In the genomic region with DNA sequence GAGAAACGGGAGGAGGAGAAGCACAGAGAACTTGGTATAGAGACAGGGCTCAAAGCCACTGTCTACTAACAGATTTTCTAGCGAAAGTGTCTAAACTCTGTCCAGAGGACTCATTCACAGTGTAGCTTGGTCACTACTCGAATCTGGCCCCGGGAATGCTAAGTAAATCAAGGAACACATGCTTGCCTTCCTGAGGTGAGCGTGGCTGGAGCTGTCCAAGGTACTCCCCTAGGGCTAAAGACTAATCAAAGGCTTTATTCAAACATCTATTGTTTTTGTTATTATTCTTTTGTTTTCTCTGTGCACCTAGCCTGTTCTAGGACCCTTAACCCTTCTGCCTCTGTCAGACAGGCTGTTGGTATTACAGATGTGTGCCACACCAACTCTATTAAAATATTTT, we compare ENCODE assay signal across 15 mouse cellular contexts. TPM values are rescaled to one million over a fixed set of nuclear protein-coding genes. Genes with fewer than 3 reads are reported as not detected.
A peak's percentile ranks its signal among the peaks of the same experiment; 100 is the strongest.
DNase-seq lines count a peak whose midpoint lies in the region; ATAC-seq and TF ChIP-seq lines count a peak whose summit lies in the region.
"Had no signal": no experiment of that assay in that cellular context is flagged by ENCODE, and none has a peak within 500 bp of the region (broad histone marks: within the 10 kb centered on the region; RNA-seq: fewer than 3 reads in every experiment).

No protein-coding gene starts in this region.

- dilution Hi-C loops in CH12.LX (cut with MboI; ENCODE audit: extremely low pct_ligation_motif_present, extremely low pct_unique_long_range_greater_than_20kb, low sequenced_read_pairs), result no loop called here

- no peaks in the 10 kb centered on the region for H3K36me3 ChIP-seq in CH12.LX (replicated peaks in 1 of 2; ENCODE audit: control insufficient read depth in 1 of 2, insufficient read depth in 1 of 2, low read length in 1 of 2)
- no peaks in the 10 kb centered on the region for H3K36me3 ChIP-seq in limb, embryonic 11.5 days (ENCODE audit: control insufficient read depth, insufficient read depth, low read length)
- no peaks in the 10 kb centered on the region for H3K36me3 ChIP-seq in liver, postnatal 0 days (replicated peaks; ENCODE audit: insufficient read depth, low read length)
- H3K36me3 ChIP-seq in forebrain, embryonic 11.5 days (ENCODE audit: control insufficient read depth, insufficient read depth, low read length), result no peaks in the 10 kb centered on the region
- H3K36me3 ChIP-seq: embryonic facial prominence, embryonic 12.5 days; lung, embryonic 15.5 days; midbrain, embryonic 12.5 days had no signal

- in situ Hi-C loops in CH12.LX (cut with MboI; ENCODE audit: low pct_ligation_motif_present, low pct_unique_long_range_greater_than_20kb, low sequenced_read_pairs), result no loop called here

- H3K27ac ChIP-seq in CH12.LX (ENCODE audit: insufficient read depth, low read depth), result no peak overlapping the region
- no peak overlapping the region for H3K27ac ChIP-seq in limb, embryonic 11.5 days (replicated peaks; ENCODE audit: low read depth, low read length)
- H3K27ac ChIP-seq in liver, postnatal 0 days (ENCODE audit: low read depth), result no peak overlapping the region
- H3K27ac ChIP-seq in forebrain, embryonic 11.5 days (ENCODE audit: low read depth, low read length), result no peak overlapping the region
- H3K27ac ChIP-seq: embryonic facial prominence, embryonic 12.5 days; lung, embryonic 15.5 days; midbrain, embryonic 12.5 days had no signal

- H3K79me2 ChIP-seq in CH12.LX (replicated peaks; ENCODE audit: control insufficient read depth, extremely low read depth, insufficient read depth, poor library complexity, severe bottlenecking), result no peaks in the 10 kb centered on the region

- TF ChIP-seq POLR2A in CH12.LX (IDR thresholded peaks at IDR 0.05; ENCODE audit: low read depth, low read length), result no peak

- WGBS in limb, embryonic 11.5 days, result 17% methylated on average over 5 of the region's 5 CpGs
- WGBS in liver, postnatal 0 days (ENCODE audit: insufficient replicate concordance), result 10% methylated on average over 5 of the region's 5 CpGs
- 25% methylated on average over 5 of the region's 5 CpGs for WGBS in forebrain, embryonic 11.5 days

- no peak for TF ChIP-seq CTCF in CH12.LX (conservative IDR thresholded peaks at IDR 0.05 in 1 of 2, IDR thresholded peaks at IDR 0.05 in 1 of 2; ENCODE audit: low read depth in 2 of 2, low read length in 2 of 2)
- no peak for TF ChIP-seq CTCF in liver, postnatal 0 days (IDR thresholded peaks at IDR 0.05; ENCODE audit: low read depth)

- H3K4me3 ChIP-seq in CH12.LX (replicated peaks in 1 of 3; ENCODE audit: low read depth in 2 of 3, low read length in 2 of 3, poor library complexity in 1 of 3), result no peak overlapping the region
- H3K4me3 ChIP-seq in limb, embryonic 11.5 days (ENCODE audit: low read depth, low read length), result no peak overlapping the region
- no peak overlapping the region for H3K4me3 ChIP-seq in liver, postnatal 0 days (ENCODE audit: low read depth, low read length)
- no peak overlapping the region for H3K4me3 ChIP-seq in forebrain, embryonic 11.5 days (ENCODE audit: low read depth, low read length)
- H3K4me3 ChIP-seq: embryonic facial prominence, embryonic 12.5 days; lung, embryonic 15.5 days; midbrain, embryonic 12.5 days had no signal

- H3K9ac ChIP-seq in CH12.LX (ENCODE audit: insufficient read depth, low read depth), result no peak overlapping the region
- H3K9ac ChIP-seq in limb, embryonic 11.5 days (ENCODE audit: low read length), result no peak overlapping the region
- no peak overlapping the region for H3K9ac ChIP-seq in liver, postnatal 0 days (replicated peaks)
- H3K9ac ChIP-seq in forebrain, embryonic 11.5 days (ENCODE audit: low read length), result no peak overlapping the region
- H3K9ac ChIP-seq: embryonic facial prominence, embryonic 12.5 days; lung, embryonic 15.5 days; midbrain, embryonic 12.5 days had no signal

- peaks cover 0 to 5% of the 10 kb centered on the region in 2 experiments; a peak in 2 of 4 replicates for H3K4me1 ChIP-seq in CH12.LX (ENCODE audit: control insufficient read depth in 1 of 2, insufficient read depth in 2 of 2)
- H3K4me1 ChIP-seq in limb, embryonic 11.5 days (ENCODE audit: control insufficient read depth, insufficient read depth, low read length), result peaks cover 3% of the 10 kb centered on the region; the same call in 1 of the 2 replicates
- peaks cover 6% of the 10 kb centered on the region for H3K4me1 ChIP-seq in liver, postnatal 0 days (ENCODE audit: insufficient read depth)
- 0 out of 2 replicates have a peak, but pooled peaks cover 2% of the 10 kb centered on the region for H3K4me1 ChIP-seq in forebrain, embryonic 11.5 days (replicated peaks; ENCODE audit: control insufficient read depth, insufficient read depth, low read length)

- H3K9me3 ChIP-seq in CH12.LX (replicated peaks; ENCODE audit: low read length), result no peaks in the 10 kb centered on the region
- H3K9me3 ChIP-seq in limb, embryonic 11.5 days (ENCODE audit: control insufficient read depth, low read length), result no peaks in the 10 kb centered on the region
- H3K9me3 ChIP-seq in liver, postnatal 0 days (ENCODE audit: low read length), result no peaks in the 10 kb centered on the region
- no peaks in the 10 kb centered on the region for H3K9me3 ChIP-seq in forebrain, embryonic 11.5 days (ENCODE audit: control insufficient read depth, low read length)
- H3K9me3 ChIP-seq: embryonic facial prominence, embryonic 12.5 days; lung, embryonic 15.5 days; midbrain, embryonic 12.5 days had no signal

- peak; percentile 63 to 67 for DNase-seq in kidney, postnatal 4 days
- DNase-seq in kidney, adult 11 months, result no peak
- DNase-seq in CH12.LX (ENCODE audit: extremely low read depth) (no peak), ZHBTc4 (ENCODE audit: low read depth, low spot score) (peak; percentile 69)
- DNase-seq in limb, embryonic 11.5 days (ENCODE audit: low spot score), result peak; percentile 75
- no peak for DNase-seq in liver, postnatal 0 days
- DNase-seq in forebrain, embryonic 11.5 days (ENCODE audit: low spot score), result no peak
- DNase-seq: cerebellum, adult 2 months; heart, postnatal 36 days; kidney, adult 18-20 months; layer of hippocampus, adult 9-11 months had no signal

- TF ChIP-seq RAD21 in CH12.LX (IDR thresholded peaks at IDR 0.05; ENCODE audit: low read depth, low read length), result no peak

- TF ChIP-seq EP300 in CH12.LX (IDR thresholded peaks at IDR 0.05; ENCODE audit: low read length), result no peak
- TF ChIP-seq EP300 in liver, postnatal 0 days (IDR thresholded peaks at IDR 0.05; ENCODE audit: low read depth), result no peak

- H3K27me3 ChIP-seq in CH12.LX (replicated peaks), result peaks cover 78% of the 10 kb centered on the region
- H3K27me3 ChIP-seq in limb, embryonic 11.5 days (ENCODE audit: control insufficient read depth, insufficient read depth, low read length), result no peaks in the 10 kb centered on the region
- H3K27me3 ChIP-seq in liver, postnatal 0 days (ENCODE audit: insufficient read depth, low read length), result peaks cover 8% of the 10 kb centered on the region; the same call in 1 of the 2 replicates
- H3K27me3 ChIP-seq in forebrain, embryonic 11.5 days (ENCODE audit: control insufficient read depth, insufficient read depth, low read length), result no peaks in the 10 kb centered on the region

- no peak for ATAC-seq in limb, embryonic 11.5 days (ENCODE audit: insufficient number of reproducible peaks, low FRiP score, low TSS enrichment, low read depth)
- ATAC-seq in liver, postnatal 0 days, result no peak
- no peak for ATAC-seq in forebrain, embryonic 11.5 days (replicated peaks; ENCODE audit: low FRiP score)
- ATAC-seq: forebrain, embryonic 14.5 days had no signal

- H3K4me2 ChIP-seq in CH12.LX (ENCODE audit: insufficient read depth, low read depth, poor library complexity, severe bottlenecking), result no peak overlapping the region
- no peak overlapping the region for H3K4me2 ChIP-seq in limb, embryonic 11.5 days (ENCODE audit: low read depth, severe bottlenecking)
- H3K4me2 ChIP-seq in liver, postnatal 0 days (ENCODE audit: low read depth, low read length), result no peak overlapping the region
- H3K4me2 ChIP-seq in forebrain, embryonic 11.5 days (ENCODE audit: low read depth, low read length, severe bottlenecking), result no peak overlapping the region
- H3K4me2 ChIP-seq: embryonic facial prominence, embryonic 12.5 days; lung, embryonic 15.5 days; midbrain, embryonic 12.5 days had no signal

RNA-seq across cellular contexts. Expression of a gene that starts 4.0 kb away (rescaled TPM):
- total RNA-seq in CH12.LX (2012; rRNA removed) (4.2 and 4.5 TPM in 2 replicates), CH12.LX (2014; rRNA removed) (3.4 and 3.8 TPM in 2 replicates)
- 10.7 and 13.3 TPM in 2 replicates for polyA plus RNA-seq in CH12.LX (2012; ENCODE audit: insufficient read length, low read depth)
- 21.1 and 25.6 TPM in 2 replicates for polyA plus RNA-seq in limb, embryonic 11.5 days (2014; fragmentation: Nextera tagmentation; extraction: Ambion mirVana)
- 1.4 TPM in 2 replicates for polyA plus RNA-seq in liver, postnatal 0 days (2015; fragmentation: Nextera tagmentation; extraction: Ambion mirVana)
- polyA plus RNA-seq in forebrain, embryonic 11.5 days (2014; fragmentation: Nextera tagmentation; extraction: Ambion mirVana), result 22.3 and 24.3 TPM in 2 replicates

RNA-seq across cellular contexts. Expression of a gene that starts 11.7 kb away (rescaled TPM):
- total RNA-seq in CH12.LX (2012; rRNA removed), result not detected in 2 replicates
- total RNA-seq in CH12.LX (2014; rRNA removed), result not detected in 2 replicates
- not detected in 2 replicates for polyA plus RNA-seq in CH12.LX (2012; ENCODE audit: insufficient read length, low read depth)
- 0.43 and 0.51 TPM in 2 replicates for polyA plus RNA-seq in limb, embryonic 11.5 days (2014; fragmentation: Nextera tagmentation; extraction: Ambion mirVana)
- polyA plus RNA-seq in liver, postnatal 0 days (2015; fragmentation: Nextera tagmentation; extraction: Ambion mirVana), result 0.05 and 0.79 TPM in 2 replicates
- 2.3 and 3.5 TPM in 2 replicates for polyA plus RNA-seq in forebrain, embryonic 11.5 days (2014; fragmentation: Nextera tagmentation; extraction: Ambion mirVana)

RNA-seq across cellular contexts. Expression of a gene that starts 13.7 kb away (rescaled TPM):
- total RNA-seq in CH12.LX (2012; rRNA removed) (2.4 and 2.6 TPM in 2 replicates), CH12.LX (2014; rRNA removed) (2.0 and 2.2 TPM in 2 replicates)
- 4.0 and 4.1 TPM in 2 replicates for polyA plus RNA-seq in CH12.LX (2012; ENCODE audit: insufficient read length, low read depth)
- polyA plus RNA-seq in limb, embryonic 11.5 days (2014; fragmentation: Nextera tagmentation; extraction: Ambion mirVana), result 0.98 and 1.1 TPM in 2 replicates
- polyA plus RNA-seq in liver, postnatal 0 days (2015; fragmentation: Nextera tagmentation; extraction: Ambion mirVana), result 1.5 and 1.6 TPM in 2 replicates
- 3.1 and 3.2 TPM in 2 replicates for polyA plus RNA-seq in forebrain, embryonic 11.5 days (2014; fragmentation: Nextera tagmentation; extraction: Ambion mirVana)

RNA-seq across cellular contexts. Expression of a gene that starts 28.6 kb away (rescaled TPM):
- total RNA-seq in CH12.LX (2012; rRNA removed), result 0.59 and 0.76 TPM in 2 replicates
- total RNA-seq in CH12.LX (2014; rRNA removed), result 0.07 and 0.21 TPM in 2 replicates
- 0.12 TPM in 1 of 2 replicates, not detected in the other for polyA plus RNA-seq in CH12.LX (2012; ENCODE audit: insufficient read length, low read depth)
- 2.2 and 2.7 TPM in 2 replicates for polyA plus RNA-seq in limb, embryonic 11.5 days (2014; fragmentation: Nextera tagmentation; extraction: Ambion mirVana)
- 1.2 and 1.5 TPM in 2 replicates for polyA plus RNA-seq in liver, postnatal 0 days (2015; fragmentation: Nextera tagmentation; extraction: Ambion mirVana)
- 4.2 and 5.2 TPM in 2 replicates for polyA plus RNA-seq in forebrain, embryonic 11.5 days (2014; fragmentation: Nextera tagmentation; extraction: Ambion mirVana)

RNA-seq across cellular contexts. Expression of a gene that starts 42.0 kb away (rescaled TPM):
- total RNA-seq in CH12.LX (2012; rRNA removed) (245 and 297 TPM in 2 replicates), CH12.LX (2014; rRNA removed) (341 and 378 TPM in 2 replicates)
- polyA plus RNA-seq in CH12.LX (2012; ENCODE audit: insufficient read length, low read depth), result 251 and 264 TPM in 2 replicates
- polyA plus RNA-seq in limb, embryonic 11.5 days (2014; fragmentation: Nextera tagmentation; extraction: Ambion mirVana), result 348 and 359 TPM in 2 replicates
- polyA plus RNA-seq in liver, postnatal 0 days (2015; fragmentation: Nextera tagmentation; extraction: Ambion mirVana), result 136 and 143 TPM in 2 replicates
- polyA plus RNA-seq in forebrain, embryonic 11.5 days (2014; fragmentation: Nextera tagmentation; extraction: Ambion mirVana), result 277 and 297 TPM in 2 replicates

Comparison
In these comparisons a context has a peak if more than half of its experiments do, and no peak if none do; other contexts are left out.
1. DNase-seq: peak in kidney, postnatal 4 days (2 of 2), ZHBTc4 (single experiment) and limb, embryonic 11.5 days (single experiment); none in kidney, adult 11 months (single experiment), CH12.LX (single experiment), liver, postnatal 0 days (single experiment) and forebrain, embryonic 11.5 days (single experiment).